Mouse (Mus musculus) gastrocnemius, postnatal 4 days (tissue): ENCODE data around the gene Nudt5. TPM values are rescaled to one million over a fixed set of nuclear protein-coding genes. Genes with fewer than 3 reads are reported as not detected.
"Not testable (repeated sequence)": the region's sequence is repeated elsewhere in the genome, so short reads cannot be mapped to it uniquely, and the experiment has no call there.

Experiments used
- DNase-seq, 2 experiments: peaks; one replicate each; pipeline ENCODE4 v3.0.0; 2021 to 2022; ENCODE audit warnings: low spot score in 2 of 2, mixed read lengths in 2 of 2
- long read RNA-seq, 2 experiments: library from polyadenylated mRNA; stranded (forward); transcript quantifications; one replicate each; pipeline ENCODE4 v2.0.0; 2021
- total RNA-seq, 2 experiments: library from RNA; stranded (reverse); gene quantifications; 2 replicates each; pipeline ENCODE4 v1.2.3; 2021

Nudt5 gene
- 10 to 100 TPM; 17.9 to 18.0 TPM for total RNA-seq
- long read RNA-seq, experiment 1, partial matches to known transcripts = 0 of 12 reads
- long read RNA-seq, experiment 1, other reads (novel, unspliced or antisense) = 12 of 12 reads
- long read RNA-seq, experiment 2, partial matches to known transcripts = 0 of 9 reads
- long read RNA-seq, experiment 2, other reads (novel, unspliced or antisense) = 9 of 9 reads

DNA sequence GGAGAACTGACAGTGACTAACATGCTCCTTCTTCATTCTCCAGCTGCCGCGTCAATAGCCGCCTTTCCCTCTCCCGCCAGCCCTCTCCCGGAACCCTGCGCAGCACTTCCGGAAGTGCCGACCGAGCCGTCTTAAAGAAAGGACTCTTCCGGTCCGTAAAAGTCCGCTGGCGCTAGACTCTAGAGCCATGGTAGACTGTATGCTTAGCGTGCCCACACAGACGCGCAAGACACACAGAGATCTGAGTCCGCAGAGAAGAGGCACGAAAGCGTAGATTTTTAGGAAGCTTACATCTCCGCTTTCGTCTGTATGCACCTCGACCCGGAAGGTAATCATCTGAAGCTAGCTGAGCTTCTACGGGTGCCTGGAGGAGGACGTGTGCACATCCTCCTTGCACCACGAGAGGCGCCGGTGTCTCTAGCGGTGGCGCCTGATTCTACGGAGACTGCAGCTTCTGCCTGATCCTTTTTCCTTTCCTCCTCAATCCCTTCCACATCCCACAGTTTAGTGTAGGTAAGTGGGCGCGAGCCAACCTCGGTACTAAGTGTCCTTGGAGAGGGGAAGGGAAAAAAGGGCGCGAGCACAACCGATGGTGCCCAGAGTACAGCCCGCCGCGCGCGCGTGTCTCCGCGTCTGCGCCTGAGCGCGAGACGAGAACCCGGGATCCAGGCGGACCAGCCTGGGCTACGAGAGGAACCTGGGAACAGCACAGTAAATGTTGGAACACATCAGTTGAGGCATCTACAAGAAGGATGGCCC lies at the start of gene Nudt5, which contains the start of gene Cdc123:
TSS of gene Nudt5 (plus strand) at position 147 of the 759 bp plus-strand sequence.
TSS of gene Cdc123 (minus strand) at position 292 of the 759 bp plus-strand sequence.
- DNase-seq = peak; percentile 67 to 86

DNA sequence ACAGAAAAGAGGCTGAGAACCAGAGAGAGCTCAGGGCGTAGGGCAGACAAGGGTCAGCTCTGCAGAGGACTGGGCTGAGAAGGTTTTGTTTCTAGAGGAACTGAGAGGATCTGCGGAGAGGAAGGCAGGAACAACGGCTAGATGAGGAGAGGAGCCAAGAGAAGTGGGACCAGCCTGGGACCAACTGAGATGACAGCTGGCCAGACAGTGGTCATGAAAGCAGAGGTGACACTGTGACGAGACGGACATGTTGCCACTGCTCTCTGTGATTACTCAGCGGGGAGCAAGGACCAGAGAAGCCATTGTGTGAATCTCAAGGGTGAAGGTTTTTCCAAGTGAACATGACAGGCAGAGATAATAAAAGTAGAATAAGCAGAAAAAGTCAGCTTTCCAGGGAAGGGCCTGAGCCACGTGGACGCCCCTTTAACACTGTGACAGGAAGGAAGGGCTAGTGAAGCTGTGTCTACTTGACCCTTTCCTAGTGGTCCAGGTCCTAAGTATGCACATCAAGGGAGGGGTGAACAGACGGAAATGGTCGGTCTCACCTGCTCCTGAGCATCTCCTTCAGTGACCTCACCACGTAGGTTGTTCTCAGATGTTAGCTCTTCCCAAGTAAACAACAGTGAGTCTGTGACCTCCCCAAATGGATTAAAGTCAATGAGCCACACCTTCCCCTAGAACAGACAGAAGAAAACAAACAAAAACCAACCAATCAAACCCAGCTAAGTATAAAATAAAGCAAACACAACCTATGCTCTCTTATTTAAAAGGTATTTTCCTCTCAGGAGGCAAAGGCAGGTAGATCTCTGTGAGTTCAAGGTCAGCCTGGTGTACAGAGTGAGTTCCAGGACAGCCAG lies 46.8 kb upstream of the Nudt5 start:
- DNase-seq = no peak

DNA sequence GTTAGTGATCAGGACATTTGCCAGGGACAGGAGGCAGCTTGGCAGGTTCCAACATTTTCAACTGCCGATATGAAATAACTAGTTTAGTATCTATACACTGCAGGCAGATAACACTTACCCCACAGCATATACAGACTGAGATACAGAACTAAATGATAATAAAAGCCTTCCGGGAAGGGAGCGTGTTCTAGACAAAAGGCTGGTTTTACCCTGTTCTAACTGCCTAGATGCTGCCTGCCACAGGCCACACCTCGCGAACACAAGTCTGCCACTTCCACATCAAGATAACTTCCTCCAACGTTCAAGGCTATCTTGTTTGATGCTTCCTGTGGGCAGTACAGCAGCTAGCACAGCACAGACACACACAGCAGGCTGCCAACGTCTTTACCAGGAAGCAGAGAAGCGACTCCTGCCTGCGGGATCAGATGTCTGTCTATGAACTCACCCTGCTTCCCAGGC lies 43.6 kb upstream of the Nudt5 start:
- no peak for DNase-seq

DNA sequence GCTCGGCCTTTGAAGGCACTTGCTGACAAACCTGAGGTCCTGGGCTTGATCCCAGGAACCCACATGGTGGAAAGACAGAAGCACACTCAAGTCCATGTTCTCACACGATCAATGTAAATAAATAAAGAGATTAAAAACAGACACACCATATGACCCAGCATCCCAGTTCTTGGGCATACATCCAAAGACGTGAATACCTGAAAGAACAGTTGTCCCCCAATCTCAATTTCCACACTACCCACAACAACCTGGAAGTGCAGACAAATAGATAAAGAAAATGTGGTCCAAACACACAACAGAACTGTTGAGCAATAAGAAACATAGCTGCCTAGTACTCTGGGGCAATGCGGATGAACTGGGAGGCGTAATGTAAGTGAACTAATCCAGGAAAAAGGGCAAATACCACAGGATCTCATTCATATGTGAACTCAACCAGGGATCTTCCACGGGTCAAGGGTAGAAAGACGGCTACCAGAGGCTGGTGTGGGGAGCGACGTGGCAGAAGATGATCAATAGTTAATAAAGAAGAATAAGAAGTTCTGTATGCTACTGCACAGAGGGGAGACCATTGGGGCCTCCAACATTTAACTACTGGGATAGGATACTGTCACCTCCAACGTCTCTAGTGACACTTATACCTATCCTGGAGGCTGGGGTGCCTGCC lies 42.8 kb upstream of the Nudt5 start:
- no peak for DNase-seq

DNA sequence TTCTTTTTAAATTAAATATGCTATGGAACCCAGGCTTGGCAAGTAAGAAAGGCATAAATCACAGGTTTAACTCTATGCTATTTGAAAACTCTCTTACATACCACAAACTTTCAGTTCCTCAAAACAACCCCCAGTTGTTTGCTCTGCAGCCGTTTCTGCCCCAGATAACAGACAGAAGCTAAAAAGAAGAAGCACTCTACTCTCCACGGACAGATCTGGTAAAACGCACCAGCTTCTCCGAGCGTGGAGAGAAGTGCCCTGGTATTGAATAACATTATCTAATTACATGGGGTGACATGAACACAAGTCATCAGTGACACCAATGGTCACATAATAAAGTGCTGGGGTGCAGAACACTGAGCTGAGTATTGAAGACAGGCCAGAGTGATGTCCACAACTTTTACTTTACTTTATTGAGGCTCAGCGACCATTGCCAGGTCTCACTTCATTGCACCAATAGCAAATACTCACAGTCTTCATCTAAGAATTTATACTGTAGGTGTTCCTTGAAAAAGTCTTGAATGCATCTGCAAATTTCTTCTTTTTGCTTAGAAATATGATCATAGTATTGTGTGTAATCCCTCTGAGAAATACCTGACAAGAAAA lies 40.3 kb upstream of the Nudt5 start:
- no peak for DNase-seq

DNA sequence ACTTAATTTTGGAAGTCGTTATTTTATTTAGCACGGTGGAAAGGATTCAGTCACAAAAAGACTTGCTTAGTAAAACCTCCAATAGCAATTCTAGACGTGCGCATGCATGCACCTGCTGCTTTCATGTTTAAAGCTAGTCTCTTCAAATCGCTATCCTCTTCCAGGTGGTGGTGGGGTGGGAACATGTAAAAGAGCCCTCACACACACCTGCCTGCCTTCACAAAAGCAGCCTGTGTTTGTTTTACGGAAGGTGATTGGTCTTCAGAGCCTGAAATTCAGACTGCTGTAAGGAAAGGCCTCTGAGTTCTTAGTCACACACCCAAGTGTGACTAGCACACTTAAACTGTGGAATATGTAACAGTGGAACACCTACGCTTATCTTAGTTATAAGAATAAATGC lies 39.6 kb upstream of the Nudt5 start:
- no peak for DNase-seq

GRCm38 (mm10) chr2:5806201-5806600 lies 38.6 kb upstream of the Nudt5 start:
- not testable (repeated sequence) for DNase-seq

DNA sequence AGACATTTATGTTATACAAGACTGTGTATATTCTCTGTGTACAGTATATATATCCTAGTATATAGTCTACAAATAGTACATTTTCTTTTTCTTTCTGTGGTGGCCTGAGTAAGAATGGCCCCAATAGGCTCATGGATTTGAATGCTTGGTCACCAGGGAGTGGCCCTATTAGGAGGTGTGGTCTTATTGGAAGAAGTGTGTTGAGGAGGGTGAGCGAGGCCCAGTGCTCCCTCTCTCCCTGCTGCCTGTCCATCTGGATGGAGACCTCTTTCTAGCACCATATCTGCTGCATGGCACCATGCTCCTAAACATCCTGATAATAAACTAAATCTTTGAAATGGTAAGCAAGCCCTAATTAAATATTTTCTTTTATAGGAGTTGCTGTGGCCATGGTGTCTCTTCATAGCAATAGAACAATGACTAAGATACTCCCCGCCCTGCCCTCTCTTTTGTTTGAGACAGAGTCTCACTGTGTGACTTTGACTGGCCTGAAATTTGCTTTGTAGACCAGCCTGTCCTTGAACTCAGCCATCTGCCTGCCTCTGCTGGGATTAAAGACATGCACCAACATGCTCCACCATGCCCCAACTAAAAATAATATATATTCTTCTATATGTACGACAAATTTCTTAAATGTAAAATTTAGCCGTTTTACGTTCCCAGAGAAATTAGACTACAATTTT lies 34.6 kb upstream of the Nudt5 start:
- no peak for DNase-seq

DNA sequence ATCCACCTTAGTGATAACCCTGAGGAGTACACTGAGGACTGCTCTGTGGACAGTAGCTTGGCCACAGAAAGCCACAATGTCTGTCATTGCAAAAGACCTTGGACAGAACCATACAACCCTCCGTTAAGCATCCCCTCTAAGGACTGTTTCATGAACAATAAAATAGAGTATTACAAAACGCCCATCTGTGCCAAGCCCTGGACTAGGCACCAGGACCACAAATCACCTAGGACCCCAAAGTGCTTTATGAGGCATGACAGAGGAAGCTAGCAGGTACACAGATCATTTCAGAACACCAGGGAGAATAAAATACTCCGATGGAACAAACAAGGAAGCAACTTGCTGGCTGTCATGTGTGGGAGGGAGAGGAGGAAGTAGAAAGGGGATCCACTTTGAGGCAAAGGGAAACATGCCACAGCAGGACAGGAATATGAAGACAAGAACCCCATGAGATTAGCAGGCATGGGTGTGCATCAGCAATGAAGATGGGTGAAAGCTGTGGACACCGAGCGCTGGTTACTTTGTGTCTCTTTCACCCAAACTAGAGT lies 33.5 kb upstream of the Nudt5 start:
- DNase-seq = no peak

- no peak for DNase-seq
These were observed 23.6 kb upstream of the Nudt5 start for GRCm38 (mm10) chr2:5821264-5821663.

- no peak for DNase-seq
These were observed 22.4 kb upstream of the Nudt5 start for GRCm38 (mm10) chr2:5822449-5822848.

DNA sequence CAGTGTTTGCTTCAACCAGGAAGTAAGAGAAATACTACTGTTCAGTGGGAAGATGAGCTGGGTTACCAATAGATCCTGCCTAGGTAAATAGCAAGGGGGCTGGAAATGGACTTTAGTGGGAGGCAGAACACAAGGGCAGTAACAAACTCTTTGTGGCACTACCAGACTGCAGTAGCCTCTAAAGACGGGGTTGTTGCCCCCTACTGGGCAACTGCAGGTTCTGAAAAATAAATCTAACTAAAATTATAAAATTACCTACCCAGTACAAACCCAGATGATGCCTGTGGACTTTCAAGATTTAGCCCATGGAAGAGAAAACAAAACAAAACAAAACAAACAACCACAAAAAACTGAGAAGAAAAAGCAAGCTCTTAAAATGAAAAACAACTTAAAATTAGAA lies 20.6 kb upstream of the Nudt5 start:
- no peak for DNase-seq

- no peak for DNase-seq
These were observed 20.1 kb upstream of the Nudt5 start for GRCm38 (mm10) chr2:5824685-5825084.

DNA sequence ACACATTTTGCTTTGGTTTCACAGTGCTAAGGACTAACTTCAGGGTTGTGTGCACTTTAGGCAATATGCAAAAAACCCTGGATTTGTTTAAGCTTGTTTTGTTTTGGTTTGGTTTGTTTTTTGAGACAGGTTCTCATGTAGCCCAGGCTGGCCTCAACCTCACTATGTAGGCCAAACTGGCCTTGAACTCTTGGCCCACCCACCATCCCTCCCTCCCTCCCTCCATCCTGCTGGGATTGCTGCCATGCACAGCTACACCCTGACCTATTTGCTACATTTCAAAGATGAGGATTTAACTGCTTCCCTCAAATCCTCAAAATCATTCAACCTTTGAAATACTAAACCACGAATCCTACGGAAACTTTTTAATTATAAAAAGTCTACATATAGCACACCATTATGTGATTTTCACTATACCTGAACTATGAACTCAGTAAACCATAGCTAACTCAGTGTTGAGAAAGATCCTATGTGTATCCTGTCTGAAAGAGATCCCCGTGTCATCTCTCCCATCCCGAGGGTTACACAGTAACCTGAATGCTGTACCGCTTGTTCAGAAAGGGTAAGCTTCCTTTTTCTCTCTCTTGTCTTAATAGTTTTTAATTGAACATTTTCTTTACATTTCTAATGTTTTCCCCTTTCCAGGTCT lies 19.4 kb upstream of the Nudt5 start:
- no peak for DNase-seq

DNA sequence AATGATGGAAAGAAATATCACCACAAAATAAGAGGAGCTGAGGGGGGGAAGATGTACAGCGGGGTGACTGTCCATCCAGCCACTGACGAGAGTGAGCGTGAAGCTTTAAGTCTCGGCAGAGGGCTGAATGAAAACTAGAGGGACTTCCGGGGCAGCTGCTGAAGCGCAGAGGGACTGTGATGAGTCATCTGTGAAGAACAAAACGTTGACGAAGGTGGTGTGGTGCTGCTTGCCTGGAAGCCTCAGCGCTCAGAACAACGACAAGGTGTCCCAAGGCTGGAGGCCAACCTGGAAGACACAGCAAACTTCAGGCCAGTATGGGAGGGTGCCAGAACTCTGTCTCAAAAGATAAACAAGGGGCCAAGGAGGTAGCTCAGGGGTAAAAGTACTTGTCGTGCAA lies 4.0 kb upstream of the Nudt5 start:
- no peak for DNase-seq

- DNase-seq = no peak
These were observed 492 bp upstream of the Nudt5 start for GRCm38 (mm10) chr2:5844181-5844872.

DNA sequence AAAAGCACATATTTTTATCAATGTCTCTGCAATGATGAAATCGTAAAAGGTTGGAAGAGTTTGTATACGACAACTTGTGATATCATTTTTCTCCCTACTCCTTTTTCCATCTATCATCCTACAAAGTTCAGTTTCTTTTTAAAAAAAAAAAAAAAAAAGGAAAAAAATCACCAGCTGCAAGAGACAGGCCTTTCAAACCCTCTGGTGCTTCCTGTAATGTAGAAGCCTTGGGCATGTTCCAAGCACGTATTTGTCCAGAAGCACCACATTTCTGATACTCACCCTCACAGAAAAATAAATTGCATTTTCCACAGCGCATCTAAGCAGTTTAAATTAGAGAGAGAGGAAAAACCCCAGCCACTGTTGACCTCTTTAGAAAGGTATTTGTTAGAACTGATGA lies 1.0 kb downstream of the Nudt5 start:
- no peak for DNase-seq

DNA sequence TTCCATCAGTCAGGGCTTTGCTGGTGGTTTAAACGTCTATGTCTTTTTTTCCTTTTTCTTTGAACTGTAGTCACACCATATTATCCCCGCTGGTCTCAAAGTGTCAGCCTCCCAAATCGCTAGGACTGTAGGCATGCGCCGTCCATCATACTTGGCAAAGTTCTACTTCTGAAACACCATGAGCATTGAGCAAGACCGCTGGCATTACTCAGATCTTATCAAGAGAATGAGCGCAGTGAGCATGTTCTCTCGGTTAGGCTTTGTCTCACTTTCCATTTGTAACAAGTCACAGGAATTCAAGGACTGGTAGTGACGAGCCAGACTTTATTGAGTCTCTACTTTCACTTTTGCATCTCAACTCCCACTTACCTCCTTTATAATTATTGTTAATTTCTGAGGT lies 6.3 kb downstream of the Nudt5 start:
- no peak for DNase-seq

DNA sequence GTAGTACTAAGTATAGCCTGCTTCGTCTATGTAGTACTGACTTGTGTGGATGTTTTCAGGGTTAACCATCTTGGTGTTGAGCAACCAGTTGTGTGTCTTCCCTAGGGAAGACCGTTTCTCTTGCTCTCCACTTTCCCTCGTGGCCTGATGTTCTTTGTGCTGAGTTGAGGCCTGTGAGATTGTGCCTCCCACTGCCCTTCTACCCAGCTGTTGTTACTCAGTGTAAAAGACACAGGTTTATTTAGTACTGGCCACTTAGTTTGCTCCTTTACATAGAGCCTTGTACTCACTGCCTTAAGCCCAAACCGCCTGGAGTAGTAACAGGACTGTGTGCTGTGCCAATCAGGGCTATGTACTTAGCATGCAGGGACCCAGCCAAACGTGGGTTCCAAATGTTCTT lies 7.0 kb downstream of the Nudt5 start:
- no peak for DNase-seq
